Mouse (Mus musculus): Measurements from ENCODE around the gene Il1rap.

GRCm38 (mm10) chr16:26585806-26586205, 4.3 kb downstream of the Il1rap start:
- TF ChIP-seq CTCF (IDR thresholded peaks at IDR 0.05; ENCODE audit: borderline replicate concordance, insufficient read depth, low read depth, low read length), result no peak
- TF ChIP-seq POLR2A (IDR thresholded peaks at IDR 0.05; ENCODE audit: borderline replicate concordance, insufficient read depth, low read length), result no peak
